Mouse (Mus musculus) kidney, adult 2 months (tissue): ENCODE data around the gene Amz1.

Experiments
- CTCF ChIP-seq: fragments of 200-500 bp; conservative IDR thresholded peaks from 2 replicates; pipeline ENCODE4 v1.5.1; 2011; ENCODE audit warnings: low read depth, mild to moderate bottlenecking, control low read depth, low read length, moderate library complexity, mixed read lengths; ENCODE audit not compliant: insufficient read depth, insufficient read length
- POLR2A ChIP-seq: fragments of 200-500 bp; IDR thresholded peaks from one replicate; pipeline ENCODE4 v1.6.1; 2011; ENCODE audit warnings: low read depth, low read length, control low read depth

- TF ChIP-seq CTCF (no peak), POLR2A (no peak)
These were observed 58.1 kb downstream of the Amz1 start for GRCm38 (mm10) chr5:140781886-140782572.
